Mouse (Mus musculus): ENCODE measurements around the gene Frmpd1. TPM values are rescaled to one million over a fixed set of nuclear protein-coding genes. Genes with fewer than 3 reads are reported as not detected.

Frmpd1 gene
- total and polyA plus RNA-seq, 3 experiments = 0.23 to 0.47 TPM; not detected in 1

DNA sequence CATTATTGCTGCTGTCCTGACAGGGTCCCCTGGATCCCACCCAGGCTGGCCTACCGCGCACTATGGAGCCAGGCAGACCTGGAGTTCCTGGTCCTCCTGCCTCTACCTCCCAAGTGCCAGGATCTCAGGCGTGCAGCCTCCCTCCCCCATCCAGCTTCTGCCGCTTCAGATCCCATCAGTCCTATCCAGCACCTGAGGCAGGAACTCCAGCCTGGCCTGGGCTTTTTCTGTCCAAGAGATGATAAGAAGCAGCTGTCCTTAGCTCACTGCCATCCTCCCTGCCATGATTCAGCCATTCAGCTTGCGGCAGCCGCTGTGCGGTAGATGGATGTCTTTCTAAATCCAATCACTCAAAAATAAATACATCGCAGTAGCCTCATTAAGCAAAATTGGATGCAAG is 41.7 kb upstream of the Frmpd1 start:
- DNase-seq (ENCODE audit: low read depth, low spot score) = peak; percentile 4
- Histone ChIP-seq H3K4me1 (ENCODE audit: control insufficient read depth in 1 of 2, insufficient read depth in 2 of 2, low read length in 2 of 2) (peaks cover 2 to 16% of the 10 kb centered on the region in 2 experiments; a peak in 1 of 4 replicates), H3K27me3 (ENCODE audit: control insufficient read depth in 1 of 2, insufficient read depth in 2 of 2, low read length in 2 of 2) (no peaks in the 10 kb centered on the region; a peak in 1 of 4 replicates), H3K4me3 (ENCODE audit: control insufficient read depth in 1 of 2, insufficient read depth in 1 of 2, low read depth in 2 of 2, low read length in 2 of 2) (no peak overlapping the region), H3K36me3 (ENCODE audit: control insufficient read depth in 1 of 2, insufficient read depth in 2 of 2, low read length in 2 of 2) (peaks cover 0 to 4% of the 10 kb centered on the region in 2 experiments; a peak in 1 of 4 replicates), H3K79me2 (ENCODE audit: control insufficient read depth, insufficient read depth, low read length, poor library complexity) (no peaks in the 10 kb centered on the region), H3K27ac (ENCODE audit: control insufficient read depth, low read depth, low read length) (no peak overlapping the region), H3K9me3 (replicated peaks; ENCODE audit: insufficient read depth, low read length) (no peaks in the 10 kb centered on the region), H3K9ac (ENCODE audit: control insufficient read depth, low read depth, low read length, poor library complexity, severe bottlenecking) (no peak overlapping the region)
- TF ChIP-seq USF2 (IDR thresholded peaks at IDR 0.05; ENCODE audit: borderline replicate concordance in 1 of 2, insufficient read depth in 1 of 2, low read depth in 1 of 2, low read length in 2 of 2) = no peak
- TF ChIP-seq KAT2A (conservative IDR thresholded peaks at IDR 0.05; ENCODE audit: low read depth, low read length) = no peak
- no peak for TF ChIP-seq ZKSCAN1 (IDR thresholded peaks at IDR 0.05; ENCODE audit: low read depth, low read length)
- no peak for TF ChIP-seq TBP (IDR thresholded peaks at IDR 0.05; ENCODE audit: low read depth, low read length)
- TF ChIP-seq GABPA (IDR thresholded peaks at IDR 0.05; ENCODE audit: low read depth, low read length) = no peak
- no peak for TF ChIP-seq MYB (IDR thresholded peaks at IDR 0.05; ENCODE audit: low read depth, low read length)
- no peak for TF ChIP-seq POLR2A (IDR thresholded peaks at IDR 0.05; ENCODE audit: control insufficient read depth in 1 of 2, insufficient read depth in 1 of 2, low read depth in 1 of 2, low read length in 2 of 2, poor library complexity in 1 of 2)
- no peak for TF ChIP-seq E2F4 (IDR thresholded peaks at IDR 0.05; ENCODE audit: borderline replicate concordance, low read depth, low read length)
- TF ChIP-seq EP300 (IDR thresholded peaks at IDR 0.05; ENCODE audit: low read depth in 1 of 2, low read length in 2 of 2) = no peak
- TF ChIP-seq GATA1 (IDR thresholded peaks at IDR 0.05; ENCODE audit: low read depth, low read length) = no peak
- no peak for TF ChIP-seq ZMIZ1 (IDR thresholded peaks at IDR 0.05; ENCODE audit: low read depth, low read length)
- no peak for TF ChIP-seq RAD21 (IDR thresholded peaks at IDR 0.05; ENCODE audit: low read depth, low read length)
- no peak for TF ChIP-seq POLR2AphosphoS2 (IDR thresholded peaks at IDR 0.05; ENCODE audit: low read length)
- TF ChIP-seq HCFC1 (IDR thresholded peaks at IDR 0.05; ENCODE audit: low read depth, low read length) = no peak
- TF ChIP-seq NRF1 (IDR thresholded peaks at IDR 0.05; ENCODE audit: insufficient read depth, low read depth, low read length, poor library complexity, severe bottlenecking) = no peak
- no peak for TF ChIP-seq CHD1 (IDR thresholded peaks at IDR 0.05; ENCODE audit: low read depth, low read length)
- TF ChIP-seq ETS1 (IDR thresholded peaks at IDR 0.05; ENCODE audit: low read depth, low read length) = no peak
- TF ChIP-seq POLR2AphosphoS5 (IDR thresholded peaks at IDR 0.05; ENCODE audit: borderline replicate concordance, low read depth, low read length) = no peak
- no peak for TF ChIP-seq ZC3H11A (IDR thresholded peaks at IDR 0.05; ENCODE audit: low read depth, low read length)
- TF ChIP-seq SMC3 (IDR thresholded peaks at IDR 0.05; ENCODE audit: low read depth, low read length) = no peak

DNA sequence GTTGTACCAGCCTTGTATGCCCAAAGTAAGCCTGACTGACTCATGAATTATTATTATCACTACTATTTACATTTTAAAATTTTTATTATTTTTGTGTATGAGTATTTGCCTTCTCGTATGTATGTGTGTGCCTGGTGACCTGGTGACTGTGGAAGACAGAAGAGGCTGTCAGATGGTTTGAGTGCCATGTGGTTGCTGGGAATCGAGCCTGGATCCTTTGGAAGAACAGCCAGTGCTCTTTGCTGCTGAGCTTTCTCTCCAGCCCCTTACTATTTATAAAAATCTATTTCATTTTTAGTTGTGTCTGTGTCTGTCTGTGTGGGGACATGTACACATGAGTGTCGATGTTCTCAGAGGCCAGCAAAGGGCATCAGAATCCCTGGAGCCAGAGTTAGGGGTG is 28.2 kb upstream of the Frmpd1 start:
- Histone ChIP-seq H3K36me3 (ENCODE audit: control insufficient read depth in 1 of 2, insufficient read depth in 2 of 2, low read length in 2 of 2) (peaks cover 0 to 13% of the 10 kb centered on the region in 2 experiments; a peak in 2 of 4 replicates), H3K9ac (ENCODE audit: control insufficient read depth, low read depth, low read length, poor library complexity, severe bottlenecking) (no peak overlapping the region), H3K4me3 (ENCODE audit: control insufficient read depth in 1 of 2, insufficient read depth in 1 of 2, low read depth in 2 of 2, low read length in 2 of 2) (no peak overlapping the region), H3K27ac (ENCODE audit: control insufficient read depth, low read depth, low read length) (no peak overlapping the region), H3K27me3 (ENCODE audit: control insufficient read depth in 1 of 2, insufficient read depth in 2 of 2, low read length in 2 of 2) (no peaks in the 10 kb centered on the region), H3K79me2 (ENCODE audit: control insufficient read depth, insufficient read depth, low read length, poor library complexity) (no peaks in the 10 kb centered on the region), H3K9me3 (replicated peaks; ENCODE audit: insufficient read depth, low read length) (no peaks in the 10 kb centered on the region), H3K4me1 (ENCODE audit: control insufficient read depth in 1 of 2, insufficient read depth in 2 of 2, low read length in 2 of 2) (peaks cover 2 to 22% of the 10 kb centered on the region in 2 experiments; a peak in 3 of 4 replicates)
- DNase-seq (ENCODE audit: low read depth, low spot score) = no peak
- no peak for TF ChIP-seq ZNF384 (IDR thresholded peaks at IDR 0.05; ENCODE audit: low read depth, low read length)
- TF ChIP-seq RCOR1 (IDR thresholded peaks at IDR 0.05; ENCODE audit: low read depth, low read length) = no peak

All from MEL (cell line).